In genomic region chr16:96629623-96630022, GRCm38 (mm10) we compare ENCODE assay signal across 31 mouse cellular contexts.
DNase-seq lines count a peak whose midpoint lies in the region; ATAC-seq and TF ChIP-seq lines count a peak whose summit lies in the region.
"Had no signal": no experiment of that assay in that cellular context is flagged by ENCODE, and none has a peak within 500 bp of the region (broad histone marks: within the 10 kb centered on the region; RNA-seq: fewer than 3 reads in every experiment).

No protein-coding gene starts in this region.

- 85% methylated on average over 5 of the region's 5 CpGs for whole genome bisulfite sequencing in midbrain, embryonic 11.5 days
- 90% methylated on average over 5 of the region's 5 CpGs for WGBS in midbrain, embryonic 15.5 days
- 22% methylated on average over 5 of the region's 5 CpGs for WGBS in limb, embryonic 14.5 days

- H3K4me3 ChIP-seq in left cerebral cortex, adult 2 months, result no peak overlapping the region
- H3K4me3 ChIP-seq in midbrain, embryonic 11.5 days (ENCODE audit: low read depth, low read length), result no peak overlapping the region
- no peak overlapping the region for H3K4me3 ChIP-seq in midbrain, embryonic 15.5 days
- H3K4me3 ChIP-seq in limb, embryonic 14.5 days (replicated peaks; ENCODE audit: low read length), result no peak overlapping the region
- H3K4me3 ChIP-seq: embryonic facial prominence, embryonic 13.5 days; embryonic facial prominence, embryonic 15.5 days; erythroblast, embryonic 14.5 days; forebrain, embryonic 10.5 days; forebrain, embryonic 12.5 days had no signal

- 0 out of 2 replicates have a peak overlapping the region, but pooled peaks have one; percentile 54 for H3K27ac ChIP-seq in left cerebral cortex, adult 2 months
- no peak overlapping the region for H3K27ac ChIP-seq in midbrain, embryonic 11.5 days (ENCODE audit: low read depth, low read length)
- no peak overlapping the region for H3K27ac ChIP-seq in midbrain, embryonic 15.5 days
- no peak overlapping the region for H3K27ac ChIP-seq in limb, embryonic 14.5 days (replicated peaks; ENCODE audit: low read depth, low read length)
- H3K27ac ChIP-seq: embryonic facial prominence, embryonic 13.5 days; embryonic facial prominence, embryonic 15.5 days; forebrain, embryonic 10.5 days; forebrain, embryonic 12.5 days had no signal

- H3K4me1 ChIP-seq in midbrain, embryonic 11.5 days (ENCODE audit: control insufficient read depth, insufficient read depth, low read length), result no peaks in the 10 kb centered on the region
- no peaks in the 10 kb centered on the region for H3K4me1 ChIP-seq in midbrain, embryonic 15.5 days
- H3K4me1 ChIP-seq in limb, embryonic 14.5 days (ENCODE audit: control insufficient read depth, insufficient read depth, low read length), result peaks cover 7% of the 10 kb centered on the region; the same call in 1 of the 2 replicates
- H3K4me1 ChIP-seq: embryonic facial prominence, embryonic 13.5 days; embryonic facial prominence, embryonic 15.5 days had no signal

- DNase-seq in embryo, embryonic 11.5 days (ENCODE audit: low read depth, low spot score), result peak; percentile 4
- DNase-seq in embryo, embryonic 9.5 days (ENCODE audit: extremely low spot score), result no peak
- no peak for DNase-seq in left cerebral cortex, adult 2 months (ENCODE audit: extremely low spot score in 1 of 2, low spot score in 2 of 2)
- DNase-seq in left cerebral cortex, adult 9 months (ENCODE audit: low spot score in 2 of 2), result no peak
- DNase-seq in midbrain, embryonic 11.5 days (ENCODE audit: low spot score, missing footprints), result peak; percentile 54
- DNase-seq in limb, embryonic 14.5 days (ENCODE audit: low spot score), result peak; percentile 19
- DNase-seq: adrenal gland, adult 8-10 months; adrenal gland, postnatal 14 days; adrenal gland, postnatal 36 days; B cell, adult 2 months; cerebellum, adult 11 months; cerebellum, adult 18-20 months; cerebellum, adult 8-10 months; cerebellum, adult 9-11 months; cerebellum, postnatal 14 days; cerebellum, postnatal 36 days; embryo, embryonic 11 days had no signal

- no peaks in the 10 kb centered on the region for H3K27me3 ChIP-seq in midbrain, embryonic 11.5 days (ENCODE audit: control insufficient read depth, insufficient read depth, low read length)
- H3K27me3 ChIP-seq in midbrain, embryonic 15.5 days (replicated peaks), result no peaks in the 10 kb centered on the region
- H3K27me3 ChIP-seq in limb, embryonic 14.5 days (ENCODE audit: control insufficient read depth, insufficient read depth, low read length), result no peaks in the 10 kb centered on the region
- H3K27me3 ChIP-seq: CH12.LX; embryonic facial prominence, embryonic 13.5 days; embryonic facial prominence, embryonic 15.5 days; forebrain, embryonic 12.5 days had no signal

- no peak overlapping the region for H3K4me2 ChIP-seq in midbrain, embryonic 11.5 days
- no peak overlapping the region for H3K4me2 ChIP-seq in midbrain, embryonic 15.5 days
- no peak overlapping the region for H3K4me2 ChIP-seq in limb, embryonic 14.5 days (replicated peaks; ENCODE audit: low read depth, low read length, severe bottlenecking)
- H3K4me2 ChIP-seq: embryonic facial prominence, embryonic 13.5 days; embryonic facial prominence, embryonic 15.5 days; forebrain, embryonic 12.5 days had no signal

- H3K36me3 ChIP-seq in midbrain, embryonic 11.5 days (ENCODE audit: control insufficient read depth, insufficient read depth, low read length), result no peaks in the 10 kb centered on the region
- peaks cover 6% of the 10 kb centered on the region; the same call in 1 of the 2 replicates for H3K36me3 ChIP-seq in midbrain, embryonic 15.5 days (replicated peaks)
- H3K36me3 ChIP-seq in limb, embryonic 14.5 days (ENCODE audit: control insufficient read depth, insufficient read depth, low read length), result no peaks in the 10 kb centered on the region
- H3K36me3 ChIP-seq: embryonic facial prominence, embryonic 13.5 days; embryonic facial prominence, embryonic 15.5 days; forebrain, embryonic 10.5 days; forebrain, embryonic 12.5 days; G1E had no signal

- H3K9ac ChIP-seq in midbrain, embryonic 11.5 days (ENCODE audit: low read length), result no peak overlapping the region
- H3K9ac ChIP-seq in midbrain, embryonic 15.5 days, result no peak overlapping the region
- H3K9ac ChIP-seq in limb, embryonic 14.5 days (ENCODE audit: low read depth, low read length, severe bottlenecking), result no peak overlapping the region
- H3K9ac ChIP-seq: embryonic facial prominence, embryonic 13.5 days; embryonic facial prominence, embryonic 15.5 days; forebrain, embryonic 12.5 days had no signal

- H3K9me3 ChIP-seq in midbrain, embryonic 11.5 days (ENCODE audit: control insufficient read depth, low read length), result no peaks in the 10 kb centered on the region
- no peaks in the 10 kb centered on the region for H3K9me3 ChIP-seq in midbrain, embryonic 15.5 days
- no peaks in the 10 kb centered on the region for H3K9me3 ChIP-seq in limb, embryonic 14.5 days (ENCODE audit: control insufficient read depth, low read length)
- H3K9me3 ChIP-seq: embryonic facial prominence, embryonic 13.5 days; embryonic facial prominence, embryonic 15.5 days; forebrain, embryonic 10.5 days; forebrain, embryonic 12.5 days had no signal

- TF ChIP-seq CTCF in left cerebral cortex, adult 2 months (IDR thresholded peaks at IDR 0.05), result no peak

- ATAC-seq in midbrain, embryonic 11.5 days (ENCODE audit: low FRiP score), result no peak
- no peak for ATAC-seq in midbrain, embryonic 15.5 days (replicated peaks)
- no peak for ATAC-seq in limb, embryonic 14.5 days (ENCODE audit: low FRiP score, low read depth)
- no peak for ATAC-seq in cerebellum, adult (ENCODE audit: insufficient number of reproducible peaks, low FRiP score, low TSS enrichment)
- ATAC-seq: activated CD4-positive, CD25-positive, alpha-beta regulatory T cell, adult 4 months; CD4-positive, CD25-positive, alpha-beta regulatory T cell, adult 4 months; forebrain, embryonic 14.5 days; forebrain, embryonic 16.5 days; Patski had no signal

- intact Hi-C loops in left cerebral cortex, adult 2 months (cut with DNase I), result loop anchor here (2.0 kb wide), 1 partner anchor 71 kb away; no protein-coding TSS in a partner anchor

- TF ChIP-seq POLR2A in limb, embryonic 14.5 days (IDR thresholded peaks at IDR 0.05; ENCODE audit: borderline replicate concordance, extremely low read depth, insufficient read depth, insufficient read length), result no peak

Comparison
In these comparisons a context has a peak if more than half of its experiments do, and no peak if none do; other contexts are left out.
1. DNase-seq: peak in embryo, embryonic 11.5 days (single experiment), midbrain, embryonic 11.5 days (single experiment) and limb, embryonic 14.5 days (single experiment); none in embryo, embryonic 9.5 days (single experiment), left cerebral cortex, adult 2 months (0 of 2) and left cerebral cortex, adult 9 months (0 of 2).